Mouse (Mus musculus) embryonic facial prominence, embryonic 14.5 days (tissue): ENCODE measurements around the gene Hs3st2. TPM values are rescaled to one million over a fixed set of nuclear protein-coding genes. Genes with fewer than 3 reads are reported as not detected.
"Not testable (repeated sequence)": the region's sequence is repeated elsewhere in the genome, so short reads cannot be mapped to it uniquely, and the experiment has no call there.

Experiments
- ATAC-seq: fragments of 200-750 bp; cut with Nextera tagmentation; 2 replicates; pipeline ENCODE4 v1.8.0; 2017; ENCODE audit warnings: low read depth, moderate number of reproducible peaks, moderate TSS enrichment
- DNase-seq: peaks from one replicate; pipeline ENCODE4 v3.0.0-alpha.2; 2015; ENCODE audit warnings: low spot score
- H3K27ac ChIP-seq: fragments of 300-500 bp; sonication (generic); replicated peaks from 2 replicates; pipeline ENCODE4 v1.5.1; 2014; ENCODE audit warnings: low read depth, mild to moderate bottlenecking, low read length, moderate library complexity
- H3K27me3 ChIP-seq: fragments of 300-500 bp; sonication (generic); replicated peaks from 2 replicates; pipeline ENCODE4 v1.6.1; 2014; ENCODE audit warnings: low read length; ENCODE audit not compliant: control insufficient read depth, insufficient read depth
- H3K36me3 ChIP-seq: fragments of 300-500 bp; sonication (generic); 2 replicates; pipeline ENCODE4 v1.6.1; 2014; ENCODE audit warnings: low read length, mixed read lengths; ENCODE audit not compliant: control insufficient read depth, insufficient read depth
- H3K4me1 ChIP-seq: fragments of 300-500 bp; sonication (generic); 2 replicates; pipeline ENCODE4 v1.6.1; 2014; ENCODE audit warnings: antibody characterized with exemption, low read length; ENCODE audit not compliant: control insufficient read depth, insufficient read depth
- H3K4me2 ChIP-seq: fragments of 300-500 bp; sonication (generic); 2 replicates; pipeline ENCODE4 v1.6.1; 2014; ENCODE audit warnings: low read depth, mild to moderate bottlenecking, low read length, moderate library complexity, mixed read lengths
- H3K4me3 ChIP-seq: fragments of 300-500 bp; sonication (generic); 2 replicates; pipeline ENCODE4 v1.5.1; 2014; ENCODE audit warnings: low read depth, mild to moderate bottlenecking, low read length
- H3K9ac ChIP-seq: fragments of 300-500 bp; sonication (generic); 2 replicates; pipeline ENCODE4 v1.6.1; 2014; ENCODE audit warnings: low read depth, mild to moderate bottlenecking, low read length, moderate library complexity, mixed read lengths
- H3K9me3 ChIP-seq: fragments of 300-500 bp; sonication (generic); 2 replicates; pipeline ENCODE4 v1.6.1; 2016; ENCODE audit warnings: low read length; ENCODE audit not compliant: control insufficient read depth
- WGBS: fragments of 180-500 bp; shearing (Covaris S2); extraction: QIAGEN DNeasy Blood & Tissue Kit; methylation state at CpG from one replicate; pipeline ENCODE4 v1.1.7; 2014; 5-methylcytosine and 5-hydroxymethylcytosine counted together
- polyA plus RNA-seq: library from polyadenylated mRNA; unstranded; fragments of >200 nt; fragmentation: Nextera tagmentation; extraction: Ambion mirVana; gene quantifications from 2 replicates; pipeline ENCODE4 v1.2.1, GENCODE M21; 2014

Hs3st2 gene
- 0.77 and 1.4 TPM in 2 replicates for polyA plus RNA-seq

DNA sequence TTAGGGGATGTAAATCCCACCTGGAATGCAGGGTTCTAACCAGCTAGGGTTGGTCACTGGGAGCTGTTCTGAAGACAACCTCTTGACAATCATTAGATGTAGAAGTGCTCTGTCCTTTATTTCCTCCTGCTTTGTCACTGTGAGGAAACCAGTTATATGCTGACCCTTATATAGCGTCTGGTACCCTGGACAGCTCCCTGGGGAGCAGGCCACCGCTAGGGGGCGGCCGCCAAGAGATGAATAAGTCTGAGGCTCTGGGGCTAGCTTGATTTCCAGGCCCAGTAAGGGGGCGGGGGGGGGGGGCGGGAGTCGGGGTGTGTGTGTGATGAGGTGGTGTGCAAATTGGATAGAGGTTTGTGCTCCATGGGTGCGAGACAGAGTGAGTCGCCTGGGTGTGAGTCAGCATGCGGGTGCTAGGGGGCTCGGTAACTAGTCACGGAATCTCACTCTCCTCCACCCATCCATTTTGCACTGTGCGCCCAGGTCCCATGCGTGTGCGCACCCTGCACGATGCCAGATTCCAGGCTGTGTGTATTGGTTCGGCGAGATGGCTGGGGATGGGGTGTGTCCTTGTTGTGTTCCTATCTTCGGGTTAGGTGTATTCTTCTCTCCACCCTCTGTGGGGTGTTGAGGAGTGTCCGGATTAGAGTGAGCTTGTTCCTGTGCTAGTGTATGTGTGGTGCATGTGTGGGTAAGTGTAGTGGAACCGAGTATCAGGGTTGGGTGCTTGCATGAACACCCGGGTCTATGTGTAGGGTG is at the start of gene Hs3st2:
Hs3st2 (plus strand) TSS at position 635 of the 759 bp plus-strand sequence.
- peak; percentile 68 for DNase-seq
- H3K4me1 ChIP-seq: no peaks in the 10 kb centered on the region; the same call in 1 of the 2 replicates
- H3K36me3 ChIP-seq: no peaks in the 10 kb centered on the region
- H3K27ac ChIP-seq: no peak within 1 kb of the TSS
- H3K4me2 ChIP-seq: peak within 1 kb of the TSS; percentile 49
- 3% methylated on average over 19 of the region's 22 CpGs for WGBS
- no peaks in the 10 kb centered on the region for H3K9me3 ChIP-seq
- peak within 1 kb of the TSS; percentile 30 for H3K4me3 ChIP-seq
- H3K27me3 ChIP-seq: peaks cover 45% of the 10 kb centered on the region
- no peak for ATAC-seq
- H3K9ac ChIP-seq: no peak within 1 kb of the TSS; the same call in 1 of the 2 replicates

- Histone ChIP-seq H3K4me3 (no peak overlapping the region), H3K36me3 (no peaks in the 10 kb centered on the region), H3K9ac (no peak overlapping the region), H3K4me1 (no peaks in the 10 kb centered on the region), H3K27me3 (no peaks in the 10 kb centered on the region), H3K4me2 (no peak overlapping the region), H3K9me3 (no peaks in the 10 kb centered on the region), H3K27ac (no peak overlapping the region)
- ATAC-seq: no peak
- 75% methylated on average over 3 of the region's 3 CpGs for WGBS
- DNase-seq: no peak
Observed at GRCm38 (mm10) chr7:121348284-121348963, 43.2 kb upstream of the Hs3st2 start.

DNA sequence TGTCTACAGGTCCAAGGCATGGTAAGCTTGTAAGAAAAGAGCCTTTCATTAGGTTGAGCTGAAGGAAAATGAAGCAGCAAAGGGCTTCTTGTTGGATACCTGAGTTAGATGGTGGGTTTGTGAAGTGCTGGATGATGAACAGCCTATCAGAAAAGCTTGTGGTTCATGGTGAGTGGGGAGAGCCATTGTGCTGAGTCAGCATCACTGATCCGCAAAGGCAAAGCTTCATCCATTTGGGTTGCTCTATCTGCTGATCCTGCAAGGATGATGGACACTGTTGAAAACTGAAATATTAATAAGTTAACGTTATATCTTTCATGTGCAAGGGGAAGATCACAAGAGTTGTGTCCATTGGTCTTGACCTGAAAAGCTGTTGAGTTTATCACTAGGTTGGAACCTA is 40.0 kb upstream of the Hs3st2 start:
- no peak for DNase-seq
- H3K27me3 ChIP-seq: no peaks in the 10 kb centered on the region
- no peak overlapping the region for H3K9ac ChIP-seq
- H3K4me1 ChIP-seq: no peaks in the 10 kb centered on the region
- no peaks in the 10 kb centered on the region for H3K9me3 ChIP-seq
- no peak for ATAC-seq
- 90% methylated on average over 2 of the region's 2 CpGs for WGBS
- H3K36me3 ChIP-seq: no peaks in the 10 kb centered on the region
- H3K27ac ChIP-seq: no peak overlapping the region
- H3K4me2 ChIP-seq: no peak overlapping the region
- no peak overlapping the region for H3K4me3 ChIP-seq

GRCm38 (mm10) chr7:121361448-121361847 is 30.2 kb upstream of the Hs3st2 start:
- not testable (repeated sequence) for H3K36me3 ChIP-seq, H3K4me1 ChIP-seq, ATAC-seq, DNase-seq, H3K9ac ChIP-seq, H3K4me3 ChIP-seq, H3K4me2 ChIP-seq, H3K27ac ChIP-seq, H3K27me3 ChIP-seq, H3K9me3 ChIP-seq
- 93% methylated on average over 6 of the region's 6 CpGs for WGBS

GRCm38 (mm10) chr7:121365584-121365983 is 26.1 kb upstream of the Hs3st2 start:
- 74% methylated on average over 7 of the region's 7 CpGs for WGBS
- Histone ChIP-seq H3K27ac (no peak overlapping the region), H3K36me3 (no peaks in the 10 kb centered on the region), H3K9ac (no peak overlapping the region), H3K4me1 (no peaks in the 10 kb centered on the region), H3K4me2 (no peak overlapping the region), H3K4me3 (no peak overlapping the region), H3K9me3 (no peaks in the 10 kb centered on the region), H3K27me3 (no peaks in the 10 kb centered on the region)
- DNase-seq (no peak), ATAC-seq (no peak)

DNA sequence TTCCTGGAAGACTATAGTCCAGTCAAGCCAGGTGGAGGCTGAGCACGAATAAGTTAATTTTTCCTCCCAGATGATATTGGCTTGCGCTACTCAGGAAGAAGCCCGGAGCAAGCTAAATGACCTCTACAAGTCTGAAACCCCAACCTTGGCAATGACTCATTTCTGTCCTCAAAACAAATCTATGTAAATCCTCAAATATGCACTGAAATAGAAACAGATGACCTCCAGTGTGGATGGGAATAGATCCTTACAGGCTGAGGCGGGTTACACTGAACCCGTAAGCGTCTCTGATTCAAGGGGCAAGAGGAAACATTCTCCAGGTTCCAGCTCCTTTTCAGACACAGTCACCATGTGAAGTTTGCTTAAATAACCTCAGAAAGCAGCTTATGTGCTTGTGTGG is 24.5 kb upstream of the Hs3st2 start:
- H3K9me3 ChIP-seq: no peaks in the 10 kb centered on the region
- DNase-seq: peak; percentile 22
- H3K27me3 ChIP-seq: no peaks in the 10 kb centered on the region
- no peaks in the 10 kb centered on the region for H3K36me3 ChIP-seq
- H3K4me2 ChIP-seq: no peak overlapping the region
- no peak overlapping the region for H3K4me3 ChIP-seq
- no peak overlapping the region for H3K9ac ChIP-seq
- WGBS: 82% methylated on average over 6 of the region's 6 CpGs
- no peak for ATAC-seq
- no peak overlapping the region for H3K27ac ChIP-seq
- no peaks in the 10 kb centered on the region for H3K4me1 ChIP-seq

- 84% methylated on average over 7 of the region's 7 CpGs for WGBS
- Histone ChIP-seq H3K4me2 (no peak overlapping the region), H3K27me3 (no peaks in the 10 kb centered on the region), H3K4me1 (no peaks in the 10 kb centered on the region), H3K9ac (no peak overlapping the region), H3K36me3 (no peaks in the 10 kb centered on the region), H3K27ac (no peak overlapping the region), H3K9me3 (no peaks in the 10 kb centered on the region), H3K4me3 (no peak overlapping the region)
- DNase-seq (no peak), ATAC-seq (no peak)
Observed at GRCm38 (mm10) chr7:121371990-121372389, 19.7 kb upstream of the Hs3st2 start.

DNA sequence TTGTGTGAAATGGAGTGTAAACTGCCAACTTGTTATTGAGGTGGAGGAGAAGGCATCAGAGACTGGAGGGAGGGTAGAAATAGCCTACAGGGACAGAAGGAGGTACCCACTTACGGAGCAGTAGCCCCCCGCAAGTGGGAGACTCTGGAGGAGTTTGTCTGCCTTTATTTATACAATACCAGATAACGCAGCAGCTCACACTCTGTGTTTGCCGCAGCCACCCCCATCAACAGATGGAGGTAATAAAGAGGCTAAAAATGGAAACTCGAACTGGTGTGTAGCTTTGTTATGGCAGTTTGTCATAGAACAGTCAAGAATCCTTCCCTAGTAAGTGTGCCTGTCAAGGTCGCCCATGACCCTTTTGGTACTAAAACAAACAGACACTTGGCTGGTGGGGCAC is 16.2 kb upstream of the Hs3st2 start:
- no peak overlapping the region for H3K4me2 ChIP-seq
- no peak overlapping the region for H3K27ac ChIP-seq
- H3K27me3 ChIP-seq: no peaks in the 10 kb centered on the region
- no peaks in the 10 kb centered on the region for H3K36me3 ChIP-seq
- H3K4me3 ChIP-seq: no peak overlapping the region
- WGBS: 38% methylated on average over 6 of the region's 6 CpGs
- H3K9me3 ChIP-seq: no peaks in the 10 kb centered on the region
- H3K4me1 ChIP-seq: no peaks in the 10 kb centered on the region
- DNase-seq (no peak), ATAC-seq (no peak)
- H3K9ac ChIP-seq: no peak overlapping the region
